ENCODE assay signal across 10 mouse cellular contexts in genomic region chr10:21847026-21847820, GRCm38 (mm10). TPM values are rescaled to one million over a fixed set of nuclear protein-coding genes. Genes with fewer than 3 reads are reported as not detected.
DNase-seq lines count a peak whose midpoint lies in the region.
"Had no signal": no experiment of that assay in that cellular context is flagged by ENCODE, and none has a peak within 500 bp of the region (broad histone marks: within the 10 kb centered on the region; RNA-seq: fewer than 3 reads in every experiment).

No protein-coding gene starts in this region.

- H3K9me3 ChIP-seq in hindbrain, embryonic 10.5 days, result no peaks in the 10 kb centered on the region

- peaks cover 11% of the 10 kb centered on the region; the same call in 1 of the 2 replicates for H3K4me1 ChIP-seq in hindbrain, embryonic 10.5 days (replicated peaks)

- DNase-seq in adrenal gland, adult 8-10 months, result peak; percentile 50
- no peak for DNase-seq in adrenal gland, postnatal 10 days
- DNase-seq in urinary bladder, postnatal 14 days (ENCODE audit: low spot score), result peak; percentile 71
- DNase-seq in urinary bladder, postnatal 4 days (ENCODE audit: low spot score in 2 of 2), result no peak
- peak; percentile 35 for DNase-seq in lung, postnatal 10 days
- no peak for DNase-seq in testis, postnatal 10 days (ENCODE audit: low spot score)
- DNase-seq in left cerebral cortex, adult 18-20 months (ENCODE audit: low spot score in 2 of 2), result no peak
- no peak for DNase-seq in hindbrain, embryonic 10.5 days (ENCODE audit: low spot score)

- no peak overlapping the region for H3K4me3 ChIP-seq in hindbrain, embryonic 10.5 days
- H3K4me3 ChIP-seq: erythroblast, embryonic 14.5 days had no signal

- WGBS in hindbrain, embryonic 10.5 days, result 90% methylated on average over 11 of the region's 11 CpGs

- no peaks in the 10 kb centered on the region for H3K36me3 ChIP-seq in hindbrain, embryonic 10.5 days

- no peak overlapping the region for H3K27ac ChIP-seq in hindbrain, embryonic 10.5 days
- H3K27ac ChIP-seq: macrophage had no signal

- no peaks in the 10 kb centered on the region for H3K27me3 ChIP-seq in hindbrain, embryonic 10.5 days (ENCODE audit: insufficient read depth, poor library complexity, severe bottlenecking)

RNA-seq across cellular contexts. Expression of gene Sgk1, which starts 34.8 kb away (rescaled TPM):
- 100 to 1,000 TPM in 3 of 4 experiments, 10 to 100 TPM in 1; 86.0 to 164 (median 138) TPM for total RNA-seq in adrenal gland, adult 8-10 months (2022)
- total RNA-seq in adrenal gland, postnatal 10 days (2021), result 100 to 1,000 TPM in 1 of 2 experiments, 10 to 100 TPM in 1; 95.0 to 204 TPM
- total RNA-seq in left cerebral cortex, adult 18-20 months (2021), result 100 to 1,000 TPM in 1 of 2 experiments, 10 to 100 TPM in 1; 77.2 to 101 TPM
- polyA plus RNA-seq in hindbrain, embryonic 10.5 days (2016; fragmentation: Nextera tagmentation; extraction: Ambion mirVana), result 15.0 and 18.1 TPM in 2 replicates

Comparison
In these comparisons a context has a peak if more than half of its experiments do, and no peak if none do; other contexts are left out.
1. DNase-seq: peak in adrenal gland, adult 8-10 months (single experiment), urinary bladder, postnatal 14 days (single experiment) and lung, postnatal 10 days (single experiment); none in adrenal gland, postnatal 10 days (single experiment), urinary bladder, postnatal 4 days (0 of 2), testis, postnatal 10 days (single experiment), left cerebral cortex, adult 18-20 months (0 of 2) and hindbrain, embryonic 10.5 days (single experiment).